Mouse (Mus musculus) embryo, embryonic 9.5 days (tissue): ENCODE measurements around the gene Gm20532.

Source experiments
- DNase-seq: peaks from one replicate; pipeline ENCODE4 v3.0.0-alpha.2; 2017; ENCODE audit errors: extremely low spot score

Gm20532 gene

DNA sequence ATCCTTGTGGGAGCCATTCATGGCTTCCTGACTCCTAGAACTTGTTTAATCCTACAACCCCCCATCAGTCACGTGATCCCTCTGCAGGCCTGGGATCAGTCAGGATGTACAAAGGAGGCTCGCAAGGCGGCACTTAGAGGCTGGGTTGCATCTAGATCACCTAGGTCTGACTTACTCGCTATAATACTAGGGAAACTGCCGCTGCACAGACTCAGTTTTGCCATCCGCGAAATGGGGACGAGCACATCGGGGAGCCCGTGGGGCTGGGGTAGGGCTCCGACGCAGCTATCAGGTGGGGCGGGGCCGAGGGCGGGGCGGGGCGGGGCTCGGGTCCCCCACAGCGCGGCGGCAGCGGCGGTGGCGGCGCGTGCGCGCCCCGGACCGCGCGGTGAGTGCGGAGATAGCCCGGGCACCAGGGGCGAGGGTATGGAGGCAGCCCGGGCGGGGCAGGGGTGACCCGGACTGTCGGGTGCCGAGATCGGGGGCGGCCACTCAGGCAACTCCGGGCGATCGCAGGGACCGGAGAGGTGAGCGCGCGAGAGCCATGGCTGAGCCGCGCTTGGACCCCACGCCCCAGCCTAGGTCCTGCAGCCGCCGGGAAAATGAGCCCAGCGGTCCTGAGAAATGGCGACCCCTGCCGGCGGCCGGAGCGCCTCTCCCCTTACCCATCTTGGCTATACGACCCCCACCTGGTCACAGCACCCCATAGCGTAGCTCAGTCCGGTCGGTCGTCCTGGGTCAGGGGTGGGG lies at the start of gene Gm20532:
Gm20532 (plus strand) TSS at position 346 of the 750 bp plus-strand sequence.
- DNase-seq, result peak; percentile 90

- no peak for DNase-seq
Observed at GRCm38 (mm10) chr2:26539516-26539915, 46.9 kb upstream of the Gm20532 start.

- DNase-seq, result no peak
Observed at GRCm38 (mm10) chr2:26540721-26541120, 45.7 kb upstream of the Gm20532 start.

- DNase-seq, result no peak
Observed at GRCm38 (mm10) chr2:26541258-26541910, 45.1 kb upstream of the Gm20532 start.

GRCm38 (mm10) chr2:26543155-26543554 lies 43.3 kb upstream of the Gm20532 start:
- no peak for DNase-seq

GRCm38 (mm10) chr2:26543768-26544167 lies 42.7 kb upstream of the Gm20532 start:
- DNase-seq, result no peak

DNA sequence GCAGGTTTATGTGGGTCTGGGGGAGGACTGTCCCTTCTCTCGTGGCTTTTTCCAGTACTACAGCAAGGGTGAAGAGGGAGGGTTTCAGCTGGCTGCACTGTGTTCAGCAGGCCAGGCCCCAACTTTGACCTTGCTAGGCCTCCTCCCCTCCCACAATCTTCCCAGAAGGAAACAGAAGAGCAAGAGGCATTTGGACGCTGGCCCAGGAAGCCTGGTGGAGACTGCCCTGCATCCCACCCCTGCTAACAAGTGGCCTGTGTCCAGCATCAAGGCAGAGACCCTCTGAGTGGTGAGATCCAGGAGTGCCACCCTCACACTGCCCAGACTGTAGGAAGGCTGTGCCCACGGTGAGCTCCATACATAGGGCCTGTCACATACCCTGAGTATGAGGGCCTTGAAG lies 42.2 kb upstream of the Gm20532 start:
- DNase-seq, result no peak

DNA sequence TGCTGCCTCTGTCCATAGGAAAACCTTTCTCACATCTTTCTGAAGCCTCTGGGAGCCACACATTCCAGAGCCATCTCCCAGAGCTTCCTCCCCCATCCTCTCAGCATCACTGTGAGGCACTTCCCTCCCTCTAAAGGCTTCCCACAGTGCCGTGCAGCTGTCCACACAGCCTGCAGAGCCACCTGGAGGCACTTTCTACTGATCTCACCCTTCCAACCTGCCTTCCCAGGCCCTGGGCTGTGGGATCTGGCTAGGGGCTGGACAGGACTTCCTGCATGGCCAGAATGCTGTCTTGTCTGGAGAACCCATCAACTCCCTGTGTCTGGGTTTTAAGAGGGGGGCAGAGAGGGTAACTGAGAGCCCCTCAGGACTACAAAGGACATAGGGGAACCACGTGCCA lies 39.0 kb upstream of the Gm20532 start:
- DNase-seq, result no peak

DNA sequence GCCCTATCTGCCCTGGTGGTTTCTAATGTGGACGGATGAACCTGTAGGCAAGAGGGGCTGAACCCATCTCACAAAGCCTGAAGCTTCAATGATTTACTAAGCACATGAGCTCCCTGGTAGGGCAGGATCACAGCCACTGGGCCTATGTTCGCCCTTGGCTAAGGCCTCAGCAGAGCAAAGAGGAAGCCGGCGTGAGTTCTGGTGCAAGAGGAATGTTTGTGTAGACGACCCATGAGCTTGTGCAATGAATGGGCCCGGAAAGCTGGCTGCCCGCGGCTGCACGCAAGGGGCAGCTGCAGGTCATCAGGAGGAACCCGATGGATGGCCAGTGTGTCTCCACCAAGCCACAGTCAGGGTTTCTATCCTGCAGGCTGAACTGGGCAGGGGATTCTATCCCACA lies 36.6 kb upstream of the Gm20532 start:
- DNase-seq, result no peak

GRCm38 (mm10) chr2:26550205-26550604 lies 36.2 kb upstream of the Gm20532 start:
- no peak for DNase-seq

GRCm38 (mm10) chr2:26550777-26551176 lies 35.7 kb upstream of the Gm20532 start:
- no peak for DNase-seq

DNA sequence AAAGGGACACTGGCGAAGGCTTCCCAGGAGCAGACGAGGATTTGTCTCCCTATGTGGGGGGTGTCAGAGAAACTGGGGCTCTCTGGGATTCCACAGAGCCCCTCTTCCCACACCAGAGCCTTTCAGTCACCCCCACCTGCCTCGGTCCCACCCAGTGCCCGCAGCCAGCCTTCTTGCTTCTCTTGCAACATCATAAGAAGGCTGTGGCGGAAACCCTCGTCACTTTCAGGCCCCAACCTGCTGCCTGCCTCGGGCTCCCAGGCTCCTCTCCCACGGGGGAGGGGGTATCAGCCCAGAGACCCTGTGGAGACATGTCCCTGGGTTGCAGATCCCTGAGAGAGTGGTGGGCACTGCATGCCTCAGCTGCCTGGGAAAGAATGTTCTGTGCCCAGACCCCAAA lies 35.0 kb upstream of the Gm20532 start:
- DNase-seq, result no peak

- DNase-seq, result no peak
Observed at GRCm38 (mm10) chr2:26552066-26552465, 34.4 kb upstream of the Gm20532 start.

GRCm38 (mm10) chr2:26553904-26554303 lies 32.5 kb upstream of the Gm20532 start:
- no peak for DNase-seq

GRCm38 (mm10) chr2:26555076-26555475 lies 31.4 kb upstream of the Gm20532 start:
- DNase-seq, result no peak

DNA sequence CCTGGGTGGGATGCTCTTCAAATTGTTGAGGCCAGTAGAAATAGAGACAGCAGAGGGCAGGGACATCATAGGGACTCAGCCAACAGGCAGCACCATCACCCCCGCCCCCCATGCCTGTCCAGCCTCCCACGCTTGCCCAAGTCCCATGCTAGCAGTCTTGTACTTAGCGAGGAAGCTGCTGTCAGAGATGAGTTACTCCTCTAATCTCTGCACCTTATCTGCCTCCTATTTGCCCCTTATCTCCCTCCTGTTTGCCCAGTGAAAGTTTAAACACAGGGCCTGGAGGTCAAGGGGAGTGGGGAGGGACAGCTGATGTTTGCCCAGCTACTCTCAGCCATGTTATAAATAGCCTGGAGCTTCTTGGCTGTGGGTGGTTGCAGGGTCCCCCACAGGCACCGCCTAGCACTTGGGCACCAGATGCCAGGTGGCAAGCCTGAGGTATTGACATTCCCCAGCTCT lies 29.9 kb upstream of the Gm20532 start:
- no peak for DNase-seq

DNA sequence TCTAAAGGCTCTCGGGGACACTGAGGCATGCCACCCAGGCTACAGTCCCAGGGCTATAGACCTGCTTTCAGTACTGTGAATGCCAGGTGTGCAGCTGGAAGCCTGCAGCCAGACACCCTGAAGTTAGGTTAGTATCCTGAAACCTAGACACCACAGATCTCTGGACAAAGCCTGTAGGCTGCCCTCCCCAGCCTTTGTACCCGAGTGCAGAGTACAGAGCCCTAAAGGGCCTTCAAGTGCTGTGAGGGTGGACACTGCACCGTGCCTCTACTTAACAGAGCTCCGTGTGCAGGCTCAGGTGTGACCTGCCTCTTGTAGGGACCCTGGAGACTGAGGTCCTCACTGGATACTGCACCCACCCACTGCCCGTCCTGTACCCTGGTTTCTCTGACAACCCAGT lies 25.9 kb upstream of the Gm20532 start:
- DNase-seq, result no peak

DNA sequence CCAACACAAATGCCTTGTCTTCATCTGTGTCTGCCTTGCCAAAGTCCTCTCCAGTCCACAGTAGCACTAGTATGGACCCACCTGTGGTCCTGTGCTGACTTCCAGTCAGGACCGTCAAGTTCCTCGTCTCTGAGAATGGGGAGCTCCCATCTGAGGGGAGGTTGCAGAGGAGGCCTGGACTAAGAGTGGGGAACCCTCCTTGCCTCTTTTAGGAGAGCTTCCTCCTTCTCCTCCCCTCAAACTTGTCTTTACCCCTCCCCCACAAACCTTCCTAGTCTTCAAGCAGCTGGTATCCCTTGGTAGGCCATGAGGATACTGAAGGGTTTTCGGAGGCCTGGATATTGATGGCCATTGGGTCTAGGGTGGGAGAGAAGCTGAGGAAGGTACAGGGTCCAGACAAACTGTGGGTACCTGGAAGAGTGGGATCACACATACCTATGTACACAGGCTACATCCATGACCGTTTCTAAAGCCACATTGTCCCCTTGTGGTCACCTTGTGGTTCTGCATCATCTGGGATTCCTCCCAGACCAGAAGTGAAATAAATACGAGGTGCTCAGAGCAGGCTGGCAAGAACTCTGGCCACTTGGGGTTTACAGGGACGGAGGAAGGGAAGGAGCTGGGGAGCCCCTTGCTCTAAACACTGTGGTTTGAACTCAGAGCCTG lies 25.0 kb upstream of the Gm20532 start:
- peak; percentile 69 for DNase-seq

GRCm38 (mm10) chr2:26566221-26566620 lies 20.2 kb upstream of the Gm20532 start:
- DNase-seq, result peak; percentile 61

- DNase-seq, result peak; percentile 69
Observed at GRCm38 (mm10) chr2:26570034-26570433, 16.4 kb upstream of the Gm20532 start.

DNA sequence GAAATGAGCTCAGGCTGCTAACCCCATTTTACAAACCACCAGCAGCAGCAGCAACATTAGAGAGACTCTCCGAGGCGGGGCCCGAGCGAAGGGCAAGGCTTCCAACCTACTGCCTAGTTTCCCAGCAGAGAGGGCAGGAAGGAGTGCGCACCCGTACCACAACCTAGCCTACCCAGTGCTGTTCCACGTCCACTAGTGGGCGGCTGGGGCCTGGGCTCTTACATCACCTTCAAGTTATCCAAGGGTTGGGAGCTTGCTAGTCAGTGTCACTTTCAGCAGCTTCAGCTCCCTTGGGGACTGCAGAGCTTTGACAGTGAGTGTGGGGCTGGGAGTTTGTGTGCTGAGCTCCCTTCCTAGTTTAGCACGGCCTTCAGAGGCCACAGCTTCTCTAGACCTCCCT lies 15.0 kb upstream of the Gm20532 start:
- DNase-seq, result no peak

GRCm38 (mm10) chr2:26571826-26572225 lies 14.6 kb upstream of the Gm20532 start:
- DNase-seq, result no peak

DNA sequence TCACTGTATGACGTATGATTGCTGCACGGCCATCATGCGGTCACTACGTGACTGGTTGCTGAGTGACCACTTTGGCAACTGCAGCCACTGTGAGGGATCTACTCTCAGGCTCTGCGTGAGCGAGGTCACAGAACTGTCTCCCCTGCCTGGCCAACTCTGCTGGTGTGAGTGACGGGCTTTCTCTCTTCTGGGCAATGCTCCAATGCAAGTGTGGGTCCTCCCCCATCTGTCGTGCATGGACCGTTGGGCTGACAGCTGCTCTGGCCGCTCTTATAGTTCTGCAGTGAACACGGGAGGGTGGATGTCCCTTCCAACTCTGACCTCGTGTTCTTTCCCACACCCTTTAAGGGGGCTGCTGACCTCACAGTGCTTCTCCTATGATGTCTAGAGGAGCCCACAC lies 13.0 kb upstream of the Gm20532 start:
- no peak for DNase-seq
